In the genomic region with DNA sequence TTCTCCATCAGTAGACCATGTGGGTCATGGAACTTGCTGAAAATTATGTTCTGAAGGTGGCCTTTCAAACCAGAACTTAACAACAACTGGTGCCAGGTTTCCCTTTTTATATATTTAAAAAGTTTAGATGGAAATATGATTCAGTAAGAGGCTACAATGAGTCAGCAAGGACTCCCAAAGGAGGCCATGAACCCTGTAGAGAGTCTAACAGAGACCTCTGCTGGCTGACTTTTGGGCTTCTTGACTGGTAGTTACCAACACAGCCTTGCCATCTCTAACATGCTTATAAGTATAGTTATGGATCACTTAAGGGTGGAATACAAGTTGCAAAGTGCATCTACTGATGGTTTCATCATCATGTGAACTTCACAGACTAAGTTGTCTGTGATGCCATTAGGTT, we compare ENCODE assay signal across 9 mouse cellular contexts.
DNase-seq lines count a peak whose midpoint lies in the region; ATAC-seq and TF ChIP-seq lines count a peak whose summit lies in the region.
"Had no signal": no experiment of that assay in that cellular context is flagged by ENCODE, and none has a peak within 500 bp of the region (broad histone marks: within the 10 kb centered on the region; RNA-seq: fewer than 3 reads in every experiment).

No protein-coding gene starts in this region.

- intact Hi-C loops in gastrocnemius, adult 2 months (cut with DNase I) = no loop called here
- intact Hi-C loops in gastrocnemius, postnatal 36 days (cut with DNase I) = no loop called here

- no peaks in the 10 kb centered on the region for H3K36me3 ChIP-seq in midbrain, postnatal 0 days (ENCODE audit: insufficient read depth, low read length)
- H3K36me3 ChIP-seq: limb, embryonic 12.5 days had no signal

- no peak overlapping the region for H3K4me2 ChIP-seq in midbrain, postnatal 0 days (ENCODE audit: low read depth, low read length, poor library complexity, severe bottlenecking)
- H3K4me2 ChIP-seq: limb, embryonic 12.5 days had no signal

- no peaks in the 10 kb centered on the region for H3K9me3 ChIP-seq in midbrain, postnatal 0 days (ENCODE audit: low read length)
- H3K9me3 ChIP-seq: limb, embryonic 12.5 days had no signal

- no peak overlapping the region for H3K27ac ChIP-seq in gastrocnemius, adult 2 months
- no peak overlapping the region for H3K27ac ChIP-seq in midbrain, postnatal 0 days (ENCODE audit: low read depth, low read length)
- H3K27ac ChIP-seq: limb, embryonic 12.5 days had no signal

- peak; percentile 57 for TF ChIP-seq CTCF in gastrocnemius, adult 2 months (IDR thresholded peaks at IDR 0.05)
- TF ChIP-seq CTCF in midbrain, postnatal 0 days (IDR thresholded peaks at IDR 0.05) = no peak

- H3K4me3 ChIP-seq in gastrocnemius, adult 2 months = no peak overlapping the region
- no peak overlapping the region for H3K4me3 ChIP-seq in midbrain, postnatal 0 days (ENCODE audit: low read depth, low read length)
- H3K4me3 ChIP-seq: limb, embryonic 12.5 days had no signal

- no peaks in the 10 kb centered on the region for H3K4me1 ChIP-seq in midbrain, postnatal 0 days (ENCODE audit: insufficient read depth, low read length)
- H3K4me1 ChIP-seq: limb, embryonic 12.5 days had no signal

- peak; percentile 75 for ATAC-seq in megakaryocyte, adult 5-6 weeks (ENCODE audit: poor library complexity, severe bottlenecking)
- ATAC-seq in inflammation-experienced regulatory T-cells, adult 6 months = no peak
- ATAC-seq in midbrain, postnatal 0 days (ENCODE audit: low FRiP score) = no peak
- no peak for ATAC-seq in frontal cortex, adult (ENCODE audit: low TSS enrichment)

- H3K9ac ChIP-seq in midbrain, postnatal 0 days (replicated peaks; ENCODE audit: low read length, poor library complexity, severe bottlenecking) = no peak overlapping the region
- H3K9ac ChIP-seq: limb, embryonic 12.5 days had no signal

- H3K27me3 ChIP-seq in midbrain, postnatal 0 days (ENCODE audit: insufficient read depth, low read length) = no peaks in the 10 kb centered on the region
- H3K27me3 ChIP-seq: limb, embryonic 12.5 days had no signal

- no peak for DNase-seq in gastrocnemius, adult 2 months
- no peak for DNase-seq in gastrocnemius, postnatal 36 days
- peak; percentile 15 for DNase-seq in CD4-positive helper T cell, adult 2 months (ENCODE audit: low read depth, low spot score)
- peak; percentile 1 for DNase-seq in fibroblast of lung, adult 2 months (ENCODE audit: low read depth)
- no peak for DNase-seq in midbrain, postnatal 0 days (ENCODE audit: low spot score)

Comparison
In these comparisons a context has a peak if more than half of its experiments do, and no peak if none do; other contexts are left out.
1. DNase-seq: peak in CD4-positive helper T cell, adult 2 months (single experiment) and fibroblast of lung, adult 2 months (single experiment); none in gastrocnemius, adult 2 months (single experiment), gastrocnemius, postnatal 36 days (0 of 2) and midbrain, postnatal 0 days (single experiment).